Mouse (Mus musculus) liver, adult 2 months (tissue): ENCODE measurements around the gene Tyw1.

ENCODE experiments used
- CTCF ChIP-seq: fragments of 200-500 bp; IDR thresholded peaks from 2 replicates; pipeline ENCODE4 v1.5.1; 2011; ENCODE audit warnings: low read depth, low read length, control low read depth
- POLR2A ChIP-seq: fragments of 200-500 bp; IDR thresholded peaks from 2 replicates; pipeline ENCODE4 v1.6.1; 2011; ENCODE audit warnings: low read length, control low read depth; ENCODE audit not compliant: insufficient read depth; ENCODE audit errors: extremely low read depth

- TF ChIP-seq POLR2A (no peak), CTCF (no peak)
Measured at GRCm38 (mm10) chr5:130212956-130213355, 42.5 kb upstream of the Tyw1 start.
